Mouse (Mus musculus) CD4-positive naive resting alpha-beta T cell, adult 76 days (primary cell): ENCODE results near the gene Mif. TPM values are rescaled to one million over a fixed set of nuclear protein-coding genes. Genes with fewer than 3 reads are reported as not detected.

Experiments used
- total RNA-seq: library from RNA; stranded (reverse); gene quantifications from one replicate; pipeline ENCODE4 v1.2.4, GENCODE M21; 2023

The Mif gene
- 234 TPM for total RNA-seq

DNA sequence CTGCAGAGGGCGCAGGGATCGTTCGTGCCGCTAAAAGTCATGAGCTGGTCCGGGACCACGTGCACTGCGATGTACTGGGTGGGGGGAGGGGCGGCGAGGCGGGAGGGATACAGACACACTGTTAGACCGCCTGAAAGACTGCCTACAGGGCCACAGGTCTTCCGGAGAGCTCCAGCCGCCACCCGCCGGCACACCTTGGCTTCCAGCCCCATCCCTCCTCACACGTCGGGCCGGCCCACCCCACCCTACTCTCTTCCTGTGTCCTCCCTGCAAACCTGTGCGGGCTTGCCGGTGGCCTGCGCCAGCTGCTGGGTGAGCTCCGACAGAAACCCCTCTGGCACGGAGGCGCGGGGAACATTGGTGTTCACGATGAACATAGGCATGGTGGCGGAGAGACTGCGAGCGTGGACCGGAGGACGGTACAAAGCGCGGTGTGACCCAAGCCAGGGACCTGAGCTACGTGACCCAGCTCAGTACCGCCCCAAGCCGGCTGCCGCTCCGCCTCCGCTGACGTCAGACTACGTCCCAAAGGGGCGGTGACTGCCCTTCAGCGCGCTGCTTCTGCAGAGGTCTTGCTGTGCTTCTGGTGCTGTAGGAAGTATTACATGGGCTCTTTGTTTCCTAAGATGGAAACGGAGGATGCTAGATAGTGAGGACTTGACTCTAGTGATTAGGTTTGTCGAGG is at the start of gene Mif:
Mif (minus strand) TSS at position 455 of the 685 bp plus-strand sequence.

GRCm38 (mm10) chr10:75893089-75893750 is 33.2 kb upstream of the Mif start, which contains the start of gene Derl3:
Gene Derl3, plus strand, starts transcription at chr10:75893413.

DNA sequence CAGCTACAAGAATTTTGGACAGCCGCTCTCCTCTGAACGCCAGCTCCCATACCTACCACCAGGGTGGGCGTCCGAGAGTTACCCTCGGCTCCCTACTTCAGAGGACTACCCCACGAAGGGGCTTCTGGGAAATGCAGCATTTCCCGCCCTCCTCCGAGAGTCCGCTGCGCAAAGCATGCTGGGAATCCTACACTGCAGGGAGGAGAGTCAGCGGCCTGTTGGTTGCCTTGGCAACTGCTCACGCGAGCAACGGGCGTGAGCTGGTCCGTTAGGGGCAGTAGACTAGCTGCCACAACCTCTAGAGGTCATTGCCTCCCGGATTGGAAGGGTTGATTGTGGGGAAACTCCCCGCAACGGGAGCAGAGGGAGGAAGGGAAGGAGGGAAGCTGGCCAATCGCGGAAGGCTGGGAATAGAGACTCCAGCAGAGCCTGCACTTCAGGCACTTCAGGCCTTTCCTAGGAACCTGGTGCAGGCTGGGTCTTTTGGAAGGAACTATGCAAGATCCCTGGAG is 22.7 kb downstream of the Mif start, which contains the start of gene Gstt2:
Gstt2 (minus strand) TSS at position 177 of the 512 bp plus-strand sequence.

DNA sequence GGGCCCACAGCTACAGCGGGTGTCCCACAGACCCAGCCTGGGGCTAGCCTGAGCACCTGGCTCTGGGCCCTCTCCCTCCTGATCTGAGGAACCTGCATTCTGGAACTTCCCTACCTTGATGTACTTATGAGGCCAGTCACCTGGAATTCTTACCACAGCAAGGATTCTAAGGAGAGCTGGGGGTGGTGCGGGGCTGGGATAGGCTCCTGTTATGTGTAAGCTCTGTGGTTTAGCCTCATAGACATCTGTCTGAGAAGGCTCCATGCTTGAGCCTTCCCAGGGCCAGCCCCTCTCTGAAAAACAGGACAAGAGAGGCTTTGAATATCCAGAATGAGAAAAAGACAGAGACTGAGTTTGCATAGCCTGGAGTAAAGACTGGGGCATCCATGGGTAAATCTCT is 37.6 kb downstream of the Mif start, which contains the start of gene Gstt4:
Gstt4 (minus strand) TSS at position 101 of the 400 bp plus-strand sequence.

Other genes starting within 250 kb of the Mif start
- gene Susd2, start 216.2 kb downstream of the Mif start, total RNA-seq = 4.5 TPM
- gene Cabin1, start 95.9 kb downstream of the Mif start, total RNA-seq = 113 TPM
- 22.5 TPM for gene Ddt, start 86.8 kb downstream of the Mif start, total RNA-seq
- gene Gm20441, start 79.3 kb downstream of the Mif start, total RNA-seq = not detected
- gene Gstt3, start 78.8 kb downstream of the Mif start, total RNA-seq = 1.4 TPM
- gene Gstt1, start 61.7 kb downstream of the Mif start, total RNA-seq = not detected
- not detected for gene Gstt4, start 37.7 kb downstream of the Mif start, total RNA-seq
- gene Gstt2, start 22.8 kb downstream of the Mif start, total RNA-seq = 15.5 TPM
- 4.4 TPM for gene Derl3, start 33.2 kb upstream of the Mif start, total RNA-seq
- 40.9 TPM for gene Smarcb1, start 61.4 kb upstream of the Mif start, total RNA-seq
- gene Chchd10, start 72.9 kb upstream of the Mif start, total RNA-seq = 32.8 TPM
- 2.8 TPM for gene Mmp11, start 76.3 kb upstream of the Mif start, total RNA-seq
- gene Gm867, start 80.4 kb upstream of the Mif start, total RNA-seq = not detected
- gene Vpreb3, start 82.8 kb upstream of the Mif start, total RNA-seq = 6.7 TPM
- 1.0 TPM for gene Gm5134, start 94.3 kb upstream of the Mif start, total RNA-seq
- gene Zfp280b, start 172.4 kb upstream of the Mif start, total RNA-seq = 17.4 TPM